Mouse (Mus musculus): Measurements from ENCODE around the gene Dut. TPM values are rescaled to one million over a fixed set of nuclear protein-coding genes. Genes with fewer than 3 reads are reported as not detected.
"Not testable (repeated sequence)": the region's sequence is repeated elsewhere in the genome, so short reads cannot be mapped to it uniquely, and the experiment has no call there.

The Dut gene
- polyA plus RNA-seq, 1 experiment from 2014 or later = 288 TPM

DNA sequence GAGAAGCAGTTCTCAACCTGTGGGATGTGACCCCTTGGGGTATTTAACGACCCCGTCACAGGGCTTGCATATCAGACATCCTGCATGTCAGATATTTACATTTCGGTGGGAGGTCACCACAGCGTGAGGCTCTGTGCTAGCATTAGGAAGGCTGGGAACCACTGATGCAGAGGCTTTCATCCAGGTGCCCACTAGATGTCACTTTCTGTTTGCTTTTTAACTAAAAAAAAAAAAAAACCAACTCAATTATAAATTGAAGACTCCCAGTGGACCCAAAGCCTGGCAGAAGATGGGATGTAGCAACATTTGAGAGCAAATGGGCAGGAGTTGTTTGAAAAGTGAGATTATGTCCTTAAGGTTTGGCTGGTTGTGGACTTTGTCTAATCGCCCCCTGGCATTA is 16.1 kb downstream of the Dut start:
- H3K36me3 ChIP-seq (ENCODE audit: control insufficient read depth, insufficient read depth, low read length) = peaks cover under 1% of the 10 kb centered on the region; the same call in 1 of the 2 replicates
- no peaks in the 10 kb centered on the region for H3K9me3 ChIP-seq (ENCODE audit: control insufficient read depth, low read length)
- H3K9ac ChIP-seq (ENCODE audit: low read length) = no peak overlapping the region
- H3K4me2 ChIP-seq (ENCODE audit: low read depth, low read length, severe bottlenecking) = no peak overlapping the region
- ATAC-seq (replicated peaks; ENCODE audit: low FRiP score) (no peak), DNase-seq (ENCODE audit: low spot score) (no peak)
- no peak overlapping the region for H3K4me3 ChIP-seq (ENCODE audit: low read depth, low read length)
- no peaks in the 10 kb centered on the region for H3K4me1 ChIP-seq (replicated peaks; ENCODE audit: control insufficient read depth, insufficient read depth, low read length)
- WGBS = 18% methylated on average over 5 of the region's 5 CpGs
- H3K27ac ChIP-seq (ENCODE audit: low read depth, low read length) = no peak overlapping the region
- no peaks in the 10 kb centered on the region for H3K27me3 ChIP-seq (ENCODE audit: control insufficient read depth, insufficient read depth, low read length)

DNA sequence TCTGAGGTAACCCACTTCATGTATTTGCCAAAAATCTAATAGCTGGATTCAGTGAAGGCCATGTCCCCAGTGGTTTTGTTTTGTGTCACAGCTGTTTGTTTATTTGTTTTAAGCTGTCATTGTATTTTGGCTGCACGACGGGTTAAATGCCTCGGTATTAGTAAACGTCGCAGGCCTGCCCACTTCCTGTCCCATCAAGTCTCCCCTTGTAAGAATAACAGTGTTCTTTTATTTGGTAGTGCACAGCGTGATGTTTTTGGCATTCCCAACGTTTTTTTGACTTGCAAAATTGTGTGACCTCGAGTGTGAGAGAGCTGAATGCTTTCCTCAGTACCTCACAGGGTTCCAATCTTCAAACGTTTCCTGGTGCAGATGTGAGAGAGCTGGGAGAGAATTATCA is 16.8 kb downstream of the Dut start:
- WGBS = 35% methylated on average over 9 of the region's 9 CpGs
- Histone ChIP-seq H3K9ac (ENCODE audit: low read length) (no peak overlapping the region), H3K27me3 (ENCODE audit: control insufficient read depth, insufficient read depth, low read length) (no peaks in the 10 kb centered on the region), H3K27ac (ENCODE audit: low read depth, low read length) (no peak overlapping the region), H3K9me3 (ENCODE audit: control insufficient read depth, low read length) (no peaks in the 10 kb centered on the region), H3K4me1 (replicated peaks; ENCODE audit: control insufficient read depth, insufficient read depth, low read length) (no peaks in the 10 kb centered on the region), H3K36me3 (ENCODE audit: control insufficient read depth, insufficient read depth, low read length) (no peaks in the 10 kb centered on the region; the same call in 1 of the 2 replicates), H3K4me3 (ENCODE audit: low read depth, low read length) (no peak overlapping the region), H3K4me2 (ENCODE audit: low read depth, low read length, severe bottlenecking) (no peak overlapping the region)
- no peak for ATAC-seq (replicated peaks; ENCODE audit: low FRiP score)
- no peak for DNase-seq (ENCODE audit: low spot score)

DNA sequence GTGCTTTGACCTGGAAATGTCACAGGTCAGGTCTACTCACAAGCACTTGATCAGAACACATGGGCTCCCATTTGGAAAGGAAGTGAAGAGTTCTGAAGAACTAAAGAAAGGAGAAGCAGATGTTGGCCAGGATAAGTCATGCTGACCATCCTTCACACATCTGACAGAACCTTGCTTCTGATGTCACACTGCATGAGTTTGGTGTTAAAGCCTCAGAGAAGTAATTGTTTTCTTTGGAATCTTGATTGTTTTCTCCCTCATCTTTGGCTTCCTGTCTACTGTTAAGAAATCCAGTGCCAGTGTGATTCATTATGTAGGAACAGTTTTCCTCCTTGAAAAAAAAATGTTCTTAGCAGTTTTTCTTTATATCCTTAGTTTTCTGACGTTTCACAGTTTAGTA is 21.9 kb downstream of the Dut start:
- H3K4me3 ChIP-seq (ENCODE audit: low read depth, low read length) = no peak overlapping the region
- ATAC-seq (replicated peaks; ENCODE audit: low FRiP score) (no peak), DNase-seq (ENCODE audit: low spot score) (no peak)
- no peaks in the 10 kb centered on the region for H3K36me3 ChIP-seq (ENCODE audit: control insufficient read depth, insufficient read depth, low read length)
- 82% methylated on average over 1 of the region's 1 CpGs for WGBS
- no peaks in the 10 kb centered on the region for H3K27me3 ChIP-seq (ENCODE audit: control insufficient read depth, insufficient read depth, low read length)
- H3K4me2 ChIP-seq (ENCODE audit: low read depth, low read length, severe bottlenecking) = no peak overlapping the region
- no peaks in the 10 kb centered on the region for H3K4me1 ChIP-seq (replicated peaks; ENCODE audit: control insufficient read depth, insufficient read depth, low read length)
- no peak overlapping the region for H3K9ac ChIP-seq (ENCODE audit: low read length)
- H3K27ac ChIP-seq (ENCODE audit: low read depth, low read length) = no peak overlapping the region
- H3K9me3 ChIP-seq (ENCODE audit: control insufficient read depth, low read length) = no peaks in the 10 kb centered on the region

DNA sequence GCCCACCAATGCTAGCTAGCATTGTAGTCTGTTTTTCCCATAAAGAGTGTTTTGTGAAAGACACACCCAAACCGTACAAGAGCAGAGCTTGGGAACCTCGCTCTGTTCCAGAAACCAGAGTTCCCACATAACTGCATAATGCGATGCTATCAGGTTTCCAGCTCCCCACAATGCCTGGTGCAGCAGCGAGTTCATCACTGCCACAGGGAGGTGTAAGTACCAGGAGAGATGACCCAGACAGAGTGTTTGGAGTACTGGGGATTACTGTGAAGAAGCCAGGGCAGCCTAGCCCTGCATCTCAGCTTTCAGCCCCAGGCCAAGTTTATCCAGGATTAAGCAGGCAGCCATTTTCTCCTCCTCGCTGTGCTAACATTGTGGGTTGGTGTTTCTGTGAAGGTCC is 28.6 kb downstream of the Dut start:
- peak; percentile 33 for DNase-seq (ENCODE audit: low spot score)

DNA sequence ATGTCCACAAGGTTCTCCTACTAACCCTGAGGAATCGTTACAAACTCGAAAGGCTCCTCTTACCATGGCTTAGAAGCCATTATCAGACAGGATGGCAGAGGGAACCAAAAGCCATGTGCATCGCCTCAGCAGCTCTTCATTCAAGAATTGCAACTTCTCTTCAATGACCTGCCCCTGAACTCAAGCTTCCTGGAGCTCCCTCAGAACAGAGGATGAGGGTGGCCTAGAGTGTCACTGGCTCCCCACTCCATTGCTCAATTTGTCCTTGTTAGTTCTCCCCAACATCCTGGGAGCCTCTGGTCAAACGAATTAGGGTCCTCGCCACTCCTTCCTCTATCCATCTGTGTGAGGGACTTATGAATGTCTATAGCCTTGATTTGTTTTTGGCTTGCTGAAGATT is 29.7 kb downstream of the Dut start:
- ATAC-seq (replicated peaks; ENCODE audit: low FRiP score) (no peak), DNase-seq (ENCODE audit: low spot score) (no peak)
- no peaks in the 10 kb centered on the region for H3K9me3 ChIP-seq (ENCODE audit: control insufficient read depth, low read length)
- H3K4me2 ChIP-seq (ENCODE audit: low read depth, low read length, severe bottlenecking) = no peak overlapping the region
- H3K9ac ChIP-seq (ENCODE audit: low read length) = no peak overlapping the region
- H3K27me3 ChIP-seq (ENCODE audit: control insufficient read depth, insufficient read depth, low read length) = no peaks in the 10 kb centered on the region
- H3K27ac ChIP-seq (ENCODE audit: low read depth, low read length) = no peak overlapping the region
- H3K36me3 ChIP-seq (ENCODE audit: control insufficient read depth, insufficient read depth, low read length) = no peaks in the 10 kb centered on the region
- no peak overlapping the region for H3K4me3 ChIP-seq (ENCODE audit: low read depth, low read length)
- no peaks in the 10 kb centered on the region for H3K4me1 ChIP-seq (replicated peaks; ENCODE audit: control insufficient read depth, insufficient read depth, low read length)
- 86% methylated on average over 5 of the region's 5 CpGs for WGBS

More for the DNA sequence above, 28.6 kb downstream of the Dut start:
- H3K36me3 ChIP-seq (ENCODE audit: control insufficient read depth, insufficient read depth, low read length) = no peaks in the 10 kb centered on the region
- H3K4me3 ChIP-seq (ENCODE audit: low read depth, low read length) = no peak overlapping the region
- WGBS = 65% methylated on average over 5 of the region's 5 CpGs
- H3K4me2 ChIP-seq (ENCODE audit: low read depth, low read length, severe bottlenecking) = no peak overlapping the region
- H3K4me1 ChIP-seq (replicated peaks; ENCODE audit: control insufficient read depth, insufficient read depth, low read length) = no peaks in the 10 kb centered on the region
- H3K27ac ChIP-seq (ENCODE audit: low read depth, low read length) = no peak overlapping the region
- H3K9me3 ChIP-seq (ENCODE audit: control insufficient read depth, low read length) = no peaks in the 10 kb centered on the region
- ATAC-seq (replicated peaks; ENCODE audit: low FRiP score) = no peak
- H3K9ac ChIP-seq (ENCODE audit: low read length) = no peak overlapping the region
- H3K27me3 ChIP-seq (ENCODE audit: control insufficient read depth, insufficient read depth, low read length) = no peaks in the 10 kb centered on the region

DNA sequence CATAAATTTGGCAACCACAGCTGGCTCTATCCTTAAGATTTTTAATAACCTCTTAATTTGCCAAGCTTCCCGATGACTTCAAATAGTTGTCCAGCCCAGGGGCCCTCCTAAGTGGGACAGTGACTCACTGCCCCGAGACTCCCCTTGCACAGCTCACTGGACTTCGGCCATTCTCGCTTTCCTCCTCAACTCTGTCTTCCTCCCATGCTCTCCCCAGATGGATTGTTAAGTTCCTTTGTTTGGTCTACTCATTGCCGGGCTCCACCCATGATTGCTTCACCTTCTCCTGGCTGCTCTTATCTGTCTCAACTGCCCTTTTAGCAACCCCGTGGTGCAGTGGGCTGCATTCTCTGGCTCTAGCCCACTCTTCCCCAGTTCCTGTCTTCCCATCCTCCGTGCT is 31.5 kb downstream of the Dut start:
- WGBS = 83% methylated on average over 7 of the region's 7 CpGs
- H3K4me2 ChIP-seq (ENCODE audit: low read depth, low read length, severe bottlenecking) = no peak overlapping the region

DNA sequence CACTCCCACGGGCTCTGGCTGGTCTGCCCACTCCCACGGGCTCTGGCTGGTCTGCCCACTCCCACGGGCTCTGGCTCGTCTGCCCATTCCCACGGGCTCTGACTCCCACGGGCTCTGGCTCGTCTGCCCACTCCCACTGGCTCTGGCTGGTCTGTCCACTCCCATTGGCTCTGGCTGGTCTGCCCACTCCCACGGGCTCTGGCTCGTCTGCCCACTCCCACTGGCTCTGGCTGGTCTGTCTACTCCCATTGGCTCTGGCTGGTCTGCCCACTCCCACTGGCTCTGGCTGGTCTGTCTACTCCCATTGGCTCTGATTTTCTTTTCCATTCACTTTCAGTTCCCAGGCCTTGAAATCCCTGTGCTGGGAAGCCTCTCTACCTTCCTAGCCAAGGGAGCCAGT is 33.0 kb downstream of the Dut start:
- DNase-seq (ENCODE audit: low spot score); H3K4me3 ChIP-seq (ENCODE audit: low read depth, low read length); H3K4me1 ChIP-seq (replicated peaks; ENCODE audit: control insufficient read depth, insufficient read depth, low read length); H3K9me3 ChIP-seq (ENCODE audit: control insufficient read depth, low read length); H3K27ac ChIP-seq (ENCODE audit: low read depth, low read length); H3K27me3 ChIP-seq (ENCODE audit: control insufficient read depth, insufficient read depth, low read length); H3K9ac ChIP-seq (ENCODE audit: low read length); H3K4me2 ChIP-seq (ENCODE audit: low read depth, low read length, severe bottlenecking); H3K36me3 ChIP-seq (ENCODE audit: control insufficient read depth, insufficient read depth, low read length); ATAC-seq (replicated peaks; ENCODE audit: low FRiP score): not testable (repeated sequence)
- 77% methylated on average over 9 of the region's 9 CpGs for WGBS

More for the DNA sequence above, 31.5 kb downstream of the Dut start:
- H3K27ac ChIP-seq (ENCODE audit: low read depth, low read length) = no peak overlapping the region
- no peaks in the 10 kb centered on the region for H3K4me1 ChIP-seq (replicated peaks; ENCODE audit: control insufficient read depth, insufficient read depth, low read length)
- no peak overlapping the region for H3K9ac ChIP-seq (ENCODE audit: low read length)
- no peaks in the 10 kb centered on the region for H3K9me3 ChIP-seq (ENCODE audit: control insufficient read depth, low read length)
- no peaks in the 10 kb centered on the region for H3K36me3 ChIP-seq (ENCODE audit: control insufficient read depth, insufficient read depth, low read length)
- H3K4me3 ChIP-seq (ENCODE audit: low read depth, low read length) = no peak overlapping the region
- ATAC-seq (replicated peaks; ENCODE audit: low FRiP score) (no peak), DNase-seq (ENCODE audit: low spot score) (no peak)
- H3K27me3 ChIP-seq (ENCODE audit: control insufficient read depth, insufficient read depth, low read length) = no peaks in the 10 kb centered on the region

DNA sequence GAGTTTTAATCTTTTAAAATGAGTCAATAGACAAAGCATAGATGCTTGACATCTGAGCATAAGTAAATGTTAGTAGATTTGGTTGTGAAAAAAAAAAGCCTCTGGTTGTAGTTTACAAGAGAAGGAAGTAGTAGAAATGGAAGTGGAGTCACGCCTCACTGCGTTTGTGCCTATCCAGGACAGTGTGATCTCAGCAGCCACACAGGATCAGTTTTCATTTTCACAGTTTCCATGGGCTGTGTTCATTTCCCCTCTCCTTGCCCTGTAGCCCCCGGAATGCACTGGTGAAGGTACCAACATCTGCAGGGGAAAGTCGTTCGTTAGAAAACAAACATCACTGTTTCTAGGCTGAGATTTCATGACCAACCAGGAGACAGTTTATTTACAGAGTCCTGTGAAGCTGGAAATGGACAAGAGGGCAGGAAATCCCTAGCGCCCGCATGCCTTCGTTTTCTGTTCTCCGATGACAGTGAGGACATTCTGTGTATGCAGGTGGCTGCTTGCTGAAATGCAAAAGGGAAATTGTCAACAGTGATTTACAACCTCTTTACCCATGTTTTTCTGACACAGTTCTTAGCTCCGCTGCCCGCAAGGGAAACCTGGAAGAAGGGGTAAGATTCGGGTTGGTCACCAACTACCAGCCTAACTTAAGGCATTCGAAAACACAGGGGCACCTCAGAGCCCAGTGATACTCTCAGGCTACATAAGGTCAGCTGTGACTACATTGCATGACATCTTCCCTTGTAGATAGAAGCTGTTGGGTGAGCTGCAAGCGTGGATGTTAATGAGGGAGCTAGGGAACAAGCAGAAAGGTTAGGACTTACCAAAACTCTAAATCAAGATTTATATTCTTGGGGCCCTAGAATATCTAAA is 35.6 kb downstream of the Dut start:
- Histone ChIP-seq H3K27ac (ENCODE audit: low read depth, low read length) (no peak overlapping the region), H3K9ac (ENCODE audit: low read length) (no peak overlapping the region), H3K9me3 (ENCODE audit: control insufficient read depth, low read length) (no peaks in the 10 kb centered on the region), H3K4me2 (ENCODE audit: low read depth, low read length, severe bottlenecking) (no peak overlapping the region), H3K36me3 (ENCODE audit: control insufficient read depth, insufficient read depth, low read length) (no peaks in the 10 kb centered on the region), H3K4me3 (ENCODE audit: low read depth, low read length) (no peak overlapping the region), H3K27me3 (ENCODE audit: control insufficient read depth, insufficient read depth, low read length) (no peaks in the 10 kb centered on the region), H3K4me1 (replicated peaks; ENCODE audit: control insufficient read depth, insufficient read depth, low read length) (no peaks in the 10 kb centered on the region)
- WGBS = 86% methylated on average over 14 of the region's 14 CpGs
- ATAC-seq (replicated peaks; ENCODE audit: low FRiP score) = no peak
- DNase-seq (ENCODE audit: low spot score) = peak; percentile 42

DNA sequence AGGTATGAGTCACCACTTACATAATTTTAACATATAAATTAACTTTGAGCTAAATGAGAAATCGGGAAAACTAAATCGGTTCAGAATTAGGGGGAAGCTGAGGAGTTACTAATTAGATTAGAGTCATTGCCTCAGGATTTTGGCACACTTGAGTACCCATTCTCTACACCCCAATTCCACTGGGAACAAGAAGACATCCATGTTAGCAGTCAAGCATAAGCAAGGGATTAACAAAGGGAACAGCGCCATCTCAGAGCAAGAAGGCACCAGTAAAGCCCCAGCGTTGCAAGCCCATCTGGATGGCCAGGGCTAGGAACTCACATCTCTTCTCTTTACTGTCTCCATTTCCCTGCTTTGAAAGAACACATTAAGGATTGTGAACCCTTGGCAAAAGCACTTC is 38.8 kb downstream of the Dut start:
- Histone ChIP-seq H3K27me3 (ENCODE audit: control insufficient read depth, insufficient read depth, low read length) (no peaks in the 10 kb centered on the region), H3K4me2 (ENCODE audit: low read depth, low read length, severe bottlenecking) (no peak overlapping the region), H3K4me3 (ENCODE audit: low read depth, low read length) (no peak overlapping the region), H3K27ac (ENCODE audit: low read depth, low read length) (no peak overlapping the region), H3K36me3 (ENCODE audit: control insufficient read depth, insufficient read depth, low read length) (no peaks in the 10 kb centered on the region), H3K9me3 (ENCODE audit: control insufficient read depth, low read length) (no peaks in the 10 kb centered on the region), H3K9ac (ENCODE audit: low read length) (no peak overlapping the region), H3K4me1 (replicated peaks; ENCODE audit: control insufficient read depth, insufficient read depth, low read length) (no peaks in the 10 kb centered on the region)
- WGBS = 64% methylated on average over 4 of the region's 4 CpGs
- DNase-seq (ENCODE audit: low spot score) = peak; percentile 18
- no peak for ATAC-seq (replicated peaks; ENCODE audit: low FRiP score)
